Mouse (Mus musculus): ENCODE results near the gene Pea15a.
"Not testable (repeated sequence)": the region's sequence is repeated elsewhere in the genome, so short reads cannot be mapped to it uniquely, and the experiment has no call there.

GRCm38 (mm10) chr1:172244645-172245044 is 38.0 kb upstream of the Pea15a start:
- TF ChIP-seq CTCF (IDR thresholded peaks at IDR 0.05; ENCODE audit: borderline replicate concordance, insufficient read depth, low read depth, low read length); POLR2A (IDR thresholded peaks at IDR 0.05; ENCODE audit: borderline replicate concordance, insufficient read depth, low read length): not testable (repeated sequence)
